Mouse (Mus musculus): Measurements from ENCODE around the gene Lrrc26. TPM values are rescaled to one million over a fixed set of nuclear protein-coding genes. Genes with fewer than 3 reads are reported as not detected.

Lrrc26 gene
- total and polyA plus RNA-seq, 2 experiments from 2014 or later: 0.26 TPM; not detected in 1

- H3K36me3 ChIP-seq (ENCODE audit: insufficient read depth, low read length): peaks cover 59% of the 10 kb centered on the region
- WGBS: under 1% methylated on average over 51 of the region's 55 CpGs
- peak; percentile 50 for TF ChIP-seq CTCF (IDR thresholded peaks at IDR 0.05)
Observed at GRCm38 (mm10) chr2:25271827-25272511, 17.7 kb upstream of the Lrrc26 start, which contains the start of the genes Ssna1 and Anapc2. Ssna1 (minus strand) TSS chr2:25272438. Anapc2 (plus strand) TSS chr2:25272478.

DNA sequence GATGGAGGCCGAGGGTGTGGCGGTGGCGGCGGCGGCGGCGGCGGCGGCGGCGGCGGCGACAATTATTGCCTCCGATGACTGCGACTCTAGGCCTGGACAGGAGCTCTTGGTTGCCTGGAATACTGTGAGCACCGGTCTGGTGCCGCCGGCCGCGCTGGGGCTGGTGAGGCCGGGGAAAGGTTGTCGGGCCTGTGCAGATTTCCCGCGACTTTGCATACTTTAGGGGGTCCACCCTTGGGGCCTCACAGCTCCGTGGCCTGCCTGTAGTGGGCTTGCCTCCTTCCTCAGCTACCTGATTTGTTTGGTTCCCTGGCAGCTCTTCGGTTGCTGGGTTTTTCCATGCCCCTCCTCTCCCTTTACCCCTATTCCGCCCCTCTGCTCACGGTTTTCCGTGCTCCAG is 17.2 kb upstream of the Lrrc26 start:
- ATAC-seq (ENCODE audit: low FRiP score): peak; percentile 61
- peak overlapping the region; percentile 94 for H3K4me2 ChIP-seq (ENCODE audit: low read depth, low read length, poor library complexity, severe bottlenecking)
- no peak for DNase-seq (ENCODE audit: low spot score)
- H3K36me3 ChIP-seq (ENCODE audit: insufficient read depth, low read length): peaks cover 58% of the 10 kb centered on the region
- peak overlapping the region; percentile 91 for H3K9ac ChIP-seq (replicated peaks; ENCODE audit: low read length, poor library complexity, severe bottlenecking)
- no peaks in the 10 kb centered on the region for H3K27me3 ChIP-seq (ENCODE audit: insufficient read depth, low read length)
- WGBS: 0% methylated on average over 28 of the region's 29 CpGs
- peaks cover 17% of the 10 kb centered on the region for H3K4me1 ChIP-seq (ENCODE audit: insufficient read depth, low read length)
- no peak for TF ChIP-seq CTCF (IDR thresholded peaks at IDR 0.05)
- H3K4me3 ChIP-seq (ENCODE audit: low read depth, low read length): peak overlapping the region; percentile 78
- no peaks in the 10 kb centered on the region for H3K9me3 ChIP-seq (ENCODE audit: low read length)
- H3K27ac ChIP-seq (ENCODE audit: low read depth, low read length): peak overlapping the region; percentile 75

More at GRCm38 (mm10) chr2:25271827-25272511, 17.7 kb upstream of the Lrrc26 start, which contains the start of the genes Ssna1 and Anapc2:
- no peaks in the 10 kb centered on the region for H3K9me3 ChIP-seq (ENCODE audit: low read length)
- peak; percentile 98 for DNase-seq (ENCODE audit: low spot score)
- H3K27ac ChIP-seq (ENCODE audit: low read depth, low read length): peak within 1 kb of the TSS; percentile 75
- peak; percentile 93 for ATAC-seq (ENCODE audit: low FRiP score)
- peak within 1 kb of the TSS; percentile 94 for H3K4me2 ChIP-seq (ENCODE audit: low read depth, low read length, poor library complexity, severe bottlenecking)
- peak within 1 kb of the TSS; percentile 78 for H3K4me3 ChIP-seq (ENCODE audit: low read depth, low read length)
- H3K4me1 ChIP-seq (ENCODE audit: insufficient read depth, low read length): peaks cover 22% of the 10 kb centered on the region
- no peaks in the 10 kb centered on the region for H3K27me3 ChIP-seq (ENCODE audit: insufficient read depth, low read length)
- peak within 1 kb of the TSS; percentile 91 for H3K9ac ChIP-seq (replicated peaks; ENCODE audit: low read length, poor library complexity, severe bottlenecking)

DNA sequence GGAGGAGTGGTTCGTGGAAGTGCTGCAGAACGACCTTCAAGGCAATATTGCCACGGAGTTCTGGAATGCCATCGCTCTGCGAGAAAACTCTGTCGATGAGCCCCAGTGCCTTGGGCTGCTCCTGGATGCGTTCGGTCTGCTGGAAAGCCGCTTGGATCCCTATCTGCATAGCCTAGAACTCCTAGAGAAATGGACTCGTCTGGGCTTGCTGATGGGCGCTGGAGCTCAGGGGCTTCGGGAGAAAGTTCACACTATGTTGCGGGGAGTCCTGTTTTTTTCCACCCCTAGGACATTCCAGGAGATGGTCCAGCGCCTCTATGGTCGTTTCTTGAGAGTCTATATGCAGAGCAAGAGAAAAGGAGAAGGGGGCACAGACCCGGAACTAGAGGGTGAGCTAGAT is 16.7 kb upstream of the Lrrc26 start:
- no peaks in the 10 kb centered on the region for H3K9me3 ChIP-seq (ENCODE audit: low read length)
- peak overlapping the region; percentile 78 for H3K4me3 ChIP-seq (ENCODE audit: low read depth, low read length)
- H3K4me1 ChIP-seq (ENCODE audit: insufficient read depth, low read length): peaks cover 17% of the 10 kb centered on the region
- no peaks in the 10 kb centered on the region for H3K27me3 ChIP-seq (ENCODE audit: insufficient read depth, low read length)
- peak overlapping the region; percentile 94 for H3K4me2 ChIP-seq (ENCODE audit: low read depth, low read length, poor library complexity, severe bottlenecking)
- 40% methylated on average over 16 of the region's 16 CpGs for WGBS
- peak overlapping the region; percentile 91 for H3K9ac ChIP-seq (replicated peaks; ENCODE audit: low read length, poor library complexity, severe bottlenecking)
- no peak for DNase-seq (ENCODE audit: low spot score)
- peak overlapping the region; percentile 75 for H3K27ac ChIP-seq (ENCODE audit: low read depth, low read length)
- H3K36me3 ChIP-seq (ENCODE audit: insufficient read depth, low read length): peaks cover 62% of the 10 kb centered on the region
- no peak for ATAC-seq (ENCODE audit: low FRiP score)
- TF ChIP-seq CTCF (IDR thresholded peaks at IDR 0.05): no peak

GRCm38 (mm10) chr2:25278928-25279882 is 10.5 kb upstream of the Lrrc26 start:
- peaks cover 70% of the 10 kb centered on the region for H3K36me3 ChIP-seq (ENCODE audit: insufficient read depth, low read length)
- 61% methylated on average over 13 of the region's 13 CpGs for WGBS

GRCm38 (mm10) chr2:25285551-25285950 is 4.2 kb upstream of the Lrrc26 start:
- H3K27ac ChIP-seq (ENCODE audit: low read depth, low read length): no peak overlapping the region
- H3K9me3 ChIP-seq (ENCODE audit: low read length): no peaks in the 10 kb centered on the region
- ATAC-seq (ENCODE audit: low FRiP score) (no peak), DNase-seq (ENCODE audit: low spot score) (no peak)
- H3K4me3 ChIP-seq (ENCODE audit: low read depth, low read length): no peak overlapping the region
- peaks cover 40% of the 10 kb centered on the region for H3K36me3 ChIP-seq (ENCODE audit: insufficient read depth, low read length)
- H3K4me1 ChIP-seq (ENCODE audit: insufficient read depth, low read length): 0 out of 2 replicates have a peak, but pooled peaks cover 5% of the 10 kb centered on the region
- WGBS: 89% methylated on average over 2 of the region's 2 CpGs
- no peak overlapping the region for H3K9ac ChIP-seq (replicated peaks; ENCODE audit: low read length, poor library complexity, severe bottlenecking)
- no peak overlapping the region for H3K4me2 ChIP-seq (ENCODE audit: low read depth, low read length, poor library complexity, severe bottlenecking)
- H3K27me3 ChIP-seq (ENCODE audit: insufficient read depth, low read length): peaks cover 10% of the 10 kb centered on the region; the same call in 1 of the 2 replicates
- no peak for TF ChIP-seq CTCF (IDR thresholded peaks at IDR 0.05)

More at GRCm38 (mm10) chr2:25278928-25279882, 10.5 kb upstream of the Lrrc26 start:
- Histone ChIP-seq H3K4me2 (ENCODE audit: low read depth, low read length, poor library complexity, severe bottlenecking) (no peak overlapping the region), H3K27me3 (ENCODE audit: insufficient read depth, low read length) (no peaks in the 10 kb centered on the region), H3K9me3 (ENCODE audit: low read length) (no peaks in the 10 kb centered on the region), H3K4me1 (ENCODE audit: insufficient read depth, low read length) (no peaks in the 10 kb centered on the region), H3K4me3 (ENCODE audit: low read depth, low read length) (no peak overlapping the region), H3K27ac (ENCODE audit: low read depth, low read length) (no peak overlapping the region), H3K9ac (replicated peaks; ENCODE audit: low read length, poor library complexity, severe bottlenecking) (no peak overlapping the region)
- ATAC-seq (ENCODE audit: low FRiP score) (no peak), DNase-seq (ENCODE audit: low spot score) (peak; percentile 91)
- TF ChIP-seq CTCF (IDR thresholded peaks at IDR 0.05): peak; percentile 90

All from midbrain, postnatal 0 days (tissue).